Mouse (Mus musculus): ENCODE measurements around the gene S100a1. TPM values are rescaled to one million over a fixed set of nuclear protein-coding genes. Genes with fewer than 3 reads are reported as not detected.

Gene S100a1
- 228 and 247 TPM in 2 replicates for polyA plus RNA-seq (2012; ENCODE audit: insufficient read depth, insufficient read length, missing spikeins)

- Histone ChIP-seq H3K27ac (ENCODE audit: insufficient read depth, low read depth, low read length) (peak within 1 kb of the TSS; percentile 23), H3K4me1 (ENCODE audit: control insufficient read depth, insufficient read depth, low read length) (peaks cover 38% of the 10 kb centered on the region), H3K4me3 (ENCODE audit: insufficient read depth, low read length) (peak within 1 kb of the TSS; percentile 71)
- no peak for TF ChIP-seq POLR2A (IDR thresholded peaks at IDR 0.05; ENCODE audit: borderline replicate concordance, low read depth, low read length)
- TF ChIP-seq CTCF (IDR thresholded peaks at IDR 0.05; ENCODE audit: low read depth, low read length) = no peak
Observed at GRCm38 (mm10) chr3:90513796-90514590, at the start of gene S100a1, which contains the start of gene S100a13. Gene S100a1, minus strand, starts transcription at chr3:90514392. Gene S100a13, plus strand, starts transcription at chr3:90514435.

- Histone ChIP-seq H3K4me3 (ENCODE audit: insufficient read depth, low read length) (no peak within 1 kb of the TSS), H3K4me1 (ENCODE audit: control insufficient read depth, insufficient read depth, low read length) (no peaks in the 10 kb centered on the region), H3K27ac (ENCODE audit: insufficient read depth, low read depth, low read length) (no peak within 1 kb of the TSS)
- TF ChIP-seq CTCF (IDR thresholded peaks at IDR 0.05; ENCODE audit: low read depth, low read length) = no peak
- no peak for TF ChIP-seq POLR2A (IDR thresholded peaks at IDR 0.05; ENCODE audit: borderline replicate concordance, low read depth, low read length)
Observed at GRCm38 (mm10) chr3:90560008-90560628, 45.9 kb upstream of the S100a1 start, which contains the start of gene S100a3. Gene S100a3, plus strand, starts transcription at chr3:90560578.

- Histone ChIP-seq H3K4me1 (ENCODE audit: control insufficient read depth, insufficient read depth, low read length) (no peaks in the 10 kb centered on the region), H3K27ac (ENCODE audit: insufficient read depth, low read depth, low read length) (no peak overlapping the region), H3K4me3 (ENCODE audit: insufficient read depth, low read length) (no peak overlapping the region)
- TF ChIP-seq POLR2A (IDR thresholded peaks at IDR 0.05; ENCODE audit: borderline replicate concordance, low read depth, low read length) = no peak
- TF ChIP-seq CTCF (IDR thresholded peaks at IDR 0.05; ENCODE audit: low read depth, low read length) = no peak
Observed at GRCm38 (mm10) chr3:90555954-90556353, 41.8 kb upstream of the S100a1 start.

- no peak overlapping the region for H3K4me3 ChIP-seq (ENCODE audit: insufficient read depth, low read length)
- H3K4me1 ChIP-seq (ENCODE audit: control insufficient read depth, insufficient read depth, low read length) = peaks cover 9% of the 10 kb centered on the region
- H3K27ac ChIP-seq (ENCODE audit: insufficient read depth, low read depth, low read length) = no peak overlapping the region
- TF ChIP-seq POLR2A (IDR thresholded peaks at IDR 0.05; ENCODE audit: borderline replicate concordance, low read depth, low read length) (no peak), CTCF (IDR thresholded peaks at IDR 0.05; ENCODE audit: low read depth, low read length) (no peak)
Observed at GRCm38 (mm10) chr3:90552231-90552630, 38.0 kb upstream of the S100a1 start.

GRCm38 (mm10) chr3:90550421-90550790, 36.2 kb upstream of the S100a1 start:
- TF ChIP-seq CTCF (IDR thresholded peaks at IDR 0.05; ENCODE audit: low read depth, low read length) (no peak), POLR2A (IDR thresholded peaks at IDR 0.05; ENCODE audit: borderline replicate concordance, low read depth, low read length) (no peak)
- Histone ChIP-seq H3K4me1 (ENCODE audit: control insufficient read depth, insufficient read depth, low read length) (peaks cover 9% of the 10 kb centered on the region), H3K27ac (ENCODE audit: insufficient read depth, low read depth, low read length) (no peak overlapping the region), H3K4me3 (ENCODE audit: insufficient read depth, low read length) (no peak overlapping the region)

GRCm38 (mm10) chr3:90549676-90550420, 35.7 kb upstream of the S100a1 start:
- no peak overlapping the region for H3K4me3 ChIP-seq (ENCODE audit: insufficient read depth, low read length)
- TF ChIP-seq POLR2A (IDR thresholded peaks at IDR 0.05; ENCODE audit: borderline replicate concordance, low read depth, low read length) (no peak), CTCF (IDR thresholded peaks at IDR 0.05; ENCODE audit: low read depth, low read length) (no peak)
- no peak overlapping the region for H3K27ac ChIP-seq (ENCODE audit: insufficient read depth, low read depth, low read length)
- peaks cover 9% of the 10 kb centered on the region for H3K4me1 ChIP-seq (ENCODE audit: control insufficient read depth, insufficient read depth, low read length)

GRCm38 (mm10) chr3:90540904-90541303, 26.7 kb upstream of the S100a1 start:
- Histone ChIP-seq H3K27ac (ENCODE audit: insufficient read depth, low read depth, low read length) (no peak overlapping the region), H3K4me3 (ENCODE audit: insufficient read depth, low read length) (no peak overlapping the region), H3K4me1 (ENCODE audit: control insufficient read depth, insufficient read depth, low read length) (no peaks in the 10 kb centered on the region)
- TF ChIP-seq CTCF (IDR thresholded peaks at IDR 0.05; ENCODE audit: low read depth, low read length) = no peak
- TF ChIP-seq POLR2A (IDR thresholded peaks at IDR 0.05; ENCODE audit: borderline replicate concordance, low read depth, low read length) = no peak

GRCm38 (mm10) chr3:90537905-90538296, 23.7 kb upstream of the S100a1 start:
- Histone ChIP-seq H3K4me3 (ENCODE audit: insufficient read depth, low read length) (no peak overlapping the region), H3K27ac (ENCODE audit: insufficient read depth, low read depth, low read length) (no peak overlapping the region), H3K4me1 (ENCODE audit: control insufficient read depth, insufficient read depth, low read length) (no peaks in the 10 kb centered on the region)
- TF ChIP-seq POLR2A (IDR thresholded peaks at IDR 0.05; ENCODE audit: borderline replicate concordance, low read depth, low read length) (no peak), CTCF (IDR thresholded peaks at IDR 0.05; ENCODE audit: low read depth, low read length) (no peak)

GRCm38 (mm10) chr3:90537141-90537904, 23.1 kb upstream of the S100a1 start, which contains the start of gene S100a16:
Gene S100a16, plus strand, starts transcription at chr3:90537254.
- Histone ChIP-seq H3K27ac (ENCODE audit: insufficient read depth, low read depth, low read length) (no peak within 1 kb of the TSS), H3K4me3 (ENCODE audit: insufficient read depth, low read length) (no peak within 1 kb of the TSS), H3K4me1 (ENCODE audit: control insufficient read depth, insufficient read depth, low read length) (no peaks in the 10 kb centered on the region)
- TF ChIP-seq CTCF (IDR thresholded peaks at IDR 0.05; ENCODE audit: low read depth, low read length) (no peak), POLR2A (IDR thresholded peaks at IDR 0.05; ENCODE audit: borderline replicate concordance, low read depth, low read length) (no peak)
